Mouse (Mus musculus): ENCODE results near the gene Pds5a. TPM values are rescaled to one million over a fixed set of nuclear protein-coding genes. Genes with fewer than 3 reads are reported as not detected.

The Pds5a gene
- polyA plus RNA-seq, 1 experiment from 2014 or later = 111 TPM

DNA sequence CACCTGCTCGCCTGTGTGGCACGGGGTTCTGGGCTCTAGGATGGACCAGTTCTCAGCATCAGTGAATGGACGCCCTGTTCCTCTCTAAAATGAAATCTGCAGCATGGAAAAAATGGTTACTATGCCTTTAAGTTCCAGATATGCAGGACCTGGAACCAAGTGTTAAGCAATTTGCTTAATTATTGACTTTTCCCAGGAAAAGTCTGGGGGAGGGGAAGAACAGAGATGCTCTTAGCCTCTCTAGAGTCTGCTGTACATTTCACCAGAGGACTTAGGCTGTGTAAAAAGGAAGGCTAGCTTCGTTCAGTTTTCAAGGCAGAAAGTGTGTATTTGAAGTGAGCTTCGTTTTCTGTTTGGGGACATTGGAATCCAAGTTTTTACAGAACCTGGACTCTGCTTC is 88.3 kb downstream of the Pds5a start:
- Histone ChIP-seq H3K27ac (no peak overlapping the region), H3K9ac (no peak overlapping the region), H3K4me2 (replicated peaks) (no peak overlapping the region), H3K9me3 (no peaks in the 10 kb centered on the region), H3K4me1 (no peaks in the 10 kb centered on the region), H3K36me3 (peaks cover 33% of the 10 kb centered on the region), H3K27me3 (no peaks in the 10 kb centered on the region), H3K4me3 (no peak overlapping the region)
- 88% methylated on average over 5 of the region's 5 CpGs for WGBS
- ATAC-seq (ENCODE audit: insufficient number of reproducible peaks, insufficient read depth, low FRiP score, low TSS enrichment) = no peak

DNA sequence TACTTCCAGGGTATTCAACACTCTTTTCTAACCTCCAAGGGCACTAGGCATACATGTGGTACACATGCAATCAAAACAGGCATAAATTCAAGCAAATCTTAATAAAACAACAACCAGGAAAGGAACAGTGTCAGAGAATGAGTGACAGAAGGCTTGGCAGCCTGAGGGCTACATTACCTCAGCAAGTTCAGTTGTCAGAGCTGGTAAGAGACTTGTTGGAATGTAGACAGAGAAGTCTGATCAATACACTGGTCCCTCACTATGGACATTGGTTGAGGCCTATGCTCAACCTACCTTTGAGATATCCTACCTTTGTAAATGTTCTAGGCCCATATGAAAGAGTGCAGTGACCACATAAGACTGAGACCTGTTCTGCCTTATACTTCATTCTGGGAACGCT is 91.3 kb downstream of the Pds5a start:
- H3K4me1 ChIP-seq = no peaks in the 10 kb centered on the region
- H3K9me3 ChIP-seq = no peaks in the 10 kb centered on the region
- 98% methylated on average over 1 of the region's 1 CpGs for WGBS
- no peak for ATAC-seq (ENCODE audit: insufficient number of reproducible peaks, insufficient read depth, low FRiP score, low TSS enrichment)
- H3K36me3 ChIP-seq = peaks cover 16% of the 10 kb centered on the region
- H3K27me3 ChIP-seq = no peaks in the 10 kb centered on the region
- no peak overlapping the region for H3K27ac ChIP-seq
- H3K4me2 ChIP-seq (replicated peaks) = no peak overlapping the region
- no peak overlapping the region for H3K9ac ChIP-seq
- no peak overlapping the region for H3K4me3 ChIP-seq

DNA sequence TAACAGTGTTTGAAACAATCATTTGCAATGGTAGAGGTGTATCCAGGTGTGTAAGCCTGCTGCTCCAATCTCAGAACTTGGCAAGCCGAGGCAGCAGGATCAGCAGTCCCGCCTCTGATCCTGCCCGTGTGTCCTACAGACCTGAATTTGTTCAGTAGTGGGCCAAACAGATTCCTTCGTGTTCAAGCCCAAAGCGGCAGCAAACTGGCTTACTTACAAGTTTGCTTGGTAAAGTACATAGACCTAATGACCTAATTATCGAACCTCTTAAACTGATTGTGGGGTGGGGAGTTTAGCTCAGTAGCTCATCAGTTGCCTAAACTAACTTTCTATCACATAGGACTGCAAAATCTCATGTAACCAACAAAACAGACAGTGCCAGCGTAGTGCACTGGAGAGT is 98.4 kb downstream of the Pds5a start:
- H3K4me1 ChIP-seq = no peaks in the 10 kb centered on the region
- H3K4me2 ChIP-seq (replicated peaks) = no peak overlapping the region
- H3K4me3 ChIP-seq = no peak overlapping the region
- ATAC-seq (ENCODE audit: insufficient number of reproducible peaks, insufficient read depth, low FRiP score, low TSS enrichment) = no peak
- no peaks in the 10 kb centered on the region for H3K9me3 ChIP-seq
- 90% methylated on average over 7 of the region's 7 CpGs for WGBS
- H3K27me3 ChIP-seq = no peaks in the 10 kb centered on the region
- H3K27ac ChIP-seq = no peak overlapping the region
- no peak overlapping the region for H3K9ac ChIP-seq
- H3K36me3 ChIP-seq = peaks cover 31% of the 10 kb centered on the region

DNA sequence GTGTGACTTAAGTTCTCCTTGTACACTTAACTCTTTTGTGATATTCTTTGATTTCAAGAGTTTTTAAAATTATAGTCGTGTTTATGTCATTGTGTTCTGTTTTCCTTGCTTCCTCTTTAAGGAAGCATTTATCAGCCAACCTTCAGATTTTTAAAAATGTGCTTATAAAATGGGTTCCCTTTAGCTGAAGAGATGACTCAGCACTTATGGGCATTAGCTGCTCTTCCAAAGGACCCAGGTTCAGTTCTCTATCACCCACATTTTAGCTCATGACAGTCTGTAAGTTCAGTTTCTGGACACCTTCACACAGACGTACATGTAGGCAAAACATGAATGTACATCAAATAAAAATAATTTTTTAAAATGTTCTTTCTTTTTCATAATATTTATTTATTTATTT is 105.7 kb downstream of the Pds5a start:
- no peak overlapping the region for H3K4me2 ChIP-seq (replicated peaks)
- no peak overlapping the region for H3K4me3 ChIP-seq
- no peaks in the 10 kb centered on the region for H3K27me3 ChIP-seq
- ATAC-seq (ENCODE audit: insufficient number of reproducible peaks, insufficient read depth, low FRiP score, low TSS enrichment) = no peak
- H3K4me1 ChIP-seq = no peaks in the 10 kb centered on the region
- no peak overlapping the region for H3K27ac ChIP-seq
- no peak overlapping the region for H3K9ac ChIP-seq
- no peaks in the 10 kb centered on the region for H3K9me3 ChIP-seq
- WGBS = 83% methylated on average over 2 of the region's 2 CpGs
- H3K36me3 ChIP-seq = peaks cover 39% of the 10 kb centered on the region

- WGBS = 93% methylated on average over 1 of the region's 1 CpGs
- Histone ChIP-seq H3K27ac (no peak overlapping the region), H3K9ac (no peak overlapping the region), H3K27me3 (no peaks in the 10 kb centered on the region), H3K9me3 (no peaks in the 10 kb centered on the region), H3K36me3 (peaks cover 41% of the 10 kb centered on the region), H3K4me3 (no peak overlapping the region), H3K4me1 (no peaks in the 10 kb centered on the region), H3K4me2 (replicated peaks) (no peak overlapping the region)
- ATAC-seq (ENCODE audit: insufficient number of reproducible peaks, insufficient read depth, low FRiP score, low TSS enrichment) = no peak
These were observed 107.9 kb downstream of the Pds5a start for GRCm38 (mm10) chr5:65590199-65590598.

- no peaks in the 10 kb centered on the region for H3K4me1 ChIP-seq
- H3K27ac ChIP-seq = no peak overlapping the region
- no peak overlapping the region for H3K4me2 ChIP-seq (replicated peaks)
- H3K27me3 ChIP-seq = no peaks in the 10 kb centered on the region
- ATAC-seq (ENCODE audit: insufficient number of reproducible peaks, insufficient read depth, low FRiP score, low TSS enrichment) = no peak
- H3K36me3 ChIP-seq = peaks cover 35% of the 10 kb centered on the region
- no peak overlapping the region for H3K4me3 ChIP-seq
- no peaks in the 10 kb centered on the region for H3K9me3 ChIP-seq
- no peak overlapping the region for H3K9ac ChIP-seq
- WGBS = 90% methylated on average over 5 of the region's 5 CpGs
These were observed 111.8 kb downstream of the Pds5a start for GRCm38 (mm10) chr5:65586291-65586690.

DNA sequence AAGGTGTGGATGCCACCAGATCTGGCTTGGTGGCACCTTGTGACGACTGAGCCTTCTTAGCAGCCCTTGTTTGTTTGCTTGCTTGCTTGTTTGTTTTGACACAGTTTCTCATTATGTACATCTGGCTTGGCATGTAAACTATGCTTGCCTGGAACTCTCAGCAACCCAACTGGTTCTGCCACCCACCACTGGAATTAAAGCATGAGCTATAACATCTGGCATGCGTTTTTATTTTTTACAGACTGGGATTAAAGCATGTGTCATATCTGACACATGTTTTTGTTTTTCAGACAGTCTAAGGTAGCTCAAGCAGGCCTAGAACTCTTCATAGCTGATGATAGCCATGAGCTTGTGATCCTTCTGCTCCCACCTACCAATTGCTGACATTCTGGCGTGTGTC is 119.5 kb downstream of the Pds5a start:
- 67% methylated on average over 3 of the region's 3 CpGs for WGBS
- H3K9me3 ChIP-seq = no peaks in the 10 kb centered on the region
- no peak overlapping the region for H3K27ac ChIP-seq
- H3K9ac ChIP-seq = no peak overlapping the region
- H3K4me1 ChIP-seq = no peaks in the 10 kb centered on the region
- H3K4me3 ChIP-seq = no peak overlapping the region
- no peak for ATAC-seq (ENCODE audit: insufficient number of reproducible peaks, insufficient read depth, low FRiP score, low TSS enrichment)
- no peak overlapping the region for H3K4me2 ChIP-seq (replicated peaks)
- peaks cover 19% of the 10 kb centered on the region for H3K36me3 ChIP-seq
- no peaks in the 10 kb centered on the region for H3K27me3 ChIP-seq

GRCm38 (mm10) chr5:65575896-65576295 is 122.2 kb downstream of the Pds5a start:
- Histone ChIP-seq H3K36me3 (peaks cover 14% of the 10 kb centered on the region), H3K9ac (no peak overlapping the region), H3K4me1 (no peaks in the 10 kb centered on the region), H3K27me3 (no peaks in the 10 kb centered on the region), H3K9me3 (no peaks in the 10 kb centered on the region), H3K4me3 (no peak overlapping the region), H3K4me2 (replicated peaks) (no peak overlapping the region), H3K27ac (no peak overlapping the region)
- 88% methylated on average over 2 of the region's 2 CpGs for WGBS
- no peak for ATAC-seq (ENCODE audit: insufficient number of reproducible peaks, insufficient read depth, low FRiP score, low TSS enrichment)

DNA sequence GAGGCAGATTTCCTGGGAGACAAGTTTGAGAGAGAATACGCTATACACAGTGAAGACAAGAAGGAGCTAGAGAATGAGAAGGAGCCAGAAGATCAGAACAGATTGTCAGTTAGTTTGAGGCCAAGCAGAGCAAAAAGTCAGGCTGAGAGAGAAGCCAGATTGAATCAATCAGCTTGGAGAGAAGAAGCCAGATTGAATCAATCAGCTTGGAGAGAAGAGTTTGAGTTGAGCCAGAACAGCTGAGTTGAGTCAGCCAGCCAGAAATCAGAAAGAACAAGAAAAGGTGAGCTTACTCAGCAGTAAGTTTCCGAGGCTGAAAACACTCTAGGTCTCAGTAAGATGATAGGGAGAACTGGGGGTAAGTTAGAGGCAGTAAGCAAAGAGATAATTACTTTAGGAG is 123.2 kb downstream of the Pds5a start:
- WGBS = 64% methylated on average over 2 of the region's 2 CpGs
- no peak for ATAC-seq (ENCODE audit: insufficient number of reproducible peaks, insufficient read depth, low FRiP score, low TSS enrichment)
- Histone ChIP-seq H3K4me2 (replicated peaks) (no peak overlapping the region), H3K4me3 (no peak overlapping the region), H3K9me3 (no peaks in the 10 kb centered on the region), H3K36me3 (peaks cover 17% of the 10 kb centered on the region), H3K9ac (no peak overlapping the region), H3K4me1 (no peaks in the 10 kb centered on the region), H3K27me3 (no peaks in the 10 kb centered on the region), H3K27ac (no peak overlapping the region)

DNA sequence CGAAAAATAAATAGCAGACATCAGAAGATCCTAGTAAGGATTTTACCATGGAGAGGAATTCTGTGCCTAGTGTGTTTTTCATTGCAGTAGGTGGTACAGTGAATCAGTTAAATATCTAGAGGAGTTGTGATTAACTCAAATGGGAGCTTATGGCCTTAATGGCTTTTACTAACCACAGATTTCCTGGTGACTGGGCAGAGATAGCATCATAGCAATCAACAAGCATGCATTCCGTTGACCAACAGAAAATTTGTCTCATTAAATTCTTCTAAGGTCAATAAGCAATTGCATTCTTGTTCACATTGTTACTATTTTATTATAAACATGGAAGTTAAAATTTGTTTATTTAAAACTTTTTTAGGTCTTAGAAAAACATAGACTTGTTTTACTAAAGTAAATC is 132.6 kb downstream of the Pds5a start:
- no peak overlapping the region for H3K4me2 ChIP-seq (replicated peaks)
- WGBS = 79% methylated on average over 2 of the region's 2 CpGs
- no peak overlapping the region for H3K27ac ChIP-seq
- no peak overlapping the region for H3K4me3 ChIP-seq
- peaks cover 19% of the 10 kb centered on the region for H3K36me3 ChIP-seq
- no peaks in the 10 kb centered on the region for H3K27me3 ChIP-seq
- H3K4me1 ChIP-seq = no peaks in the 10 kb centered on the region
- no peaks in the 10 kb centered on the region for H3K9me3 ChIP-seq
- H3K9ac ChIP-seq = no peak overlapping the region
- no peak for ATAC-seq (ENCODE audit: insufficient number of reproducible peaks, insufficient read depth, low FRiP score, low TSS enrichment)

DNA sequence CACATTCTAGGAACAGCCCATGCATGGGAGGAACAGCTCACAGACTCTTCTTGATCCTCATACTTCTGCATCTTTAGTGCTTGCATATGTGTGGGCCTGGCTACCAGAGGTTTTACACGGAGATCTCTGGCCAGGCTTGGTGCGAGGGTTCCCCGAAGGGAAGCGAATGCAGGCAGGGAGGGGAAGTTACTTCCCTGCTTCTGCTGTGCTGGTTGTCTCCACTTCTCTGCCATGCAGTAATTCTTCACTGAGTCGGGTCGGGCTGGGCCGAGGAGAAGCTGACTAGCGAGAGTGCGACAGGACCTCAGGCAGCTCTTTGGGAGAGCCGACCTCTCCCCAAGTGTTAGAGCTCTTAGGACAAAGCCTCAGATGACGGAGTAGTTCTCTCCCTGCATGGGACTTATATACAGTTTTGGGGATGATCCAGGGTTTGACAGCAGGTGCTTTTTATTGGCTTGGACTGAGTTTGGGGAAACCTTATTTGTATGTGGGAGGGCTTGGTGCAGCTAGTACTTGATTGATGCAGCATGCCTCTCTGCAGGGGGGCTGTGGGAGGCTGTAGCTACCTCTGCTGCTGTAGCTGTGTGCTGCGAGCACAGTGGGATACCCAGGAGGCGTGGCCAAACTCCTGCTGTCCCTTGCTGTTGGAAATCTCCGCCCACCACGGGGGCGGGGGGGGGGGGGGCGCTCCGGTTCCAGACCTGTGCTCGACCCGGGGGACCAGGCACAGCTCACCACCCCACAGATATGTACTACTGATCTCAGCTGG is 136.8 kb downstream of the Pds5a start:
- Histone ChIP-seq H3K4me3 (no peak overlapping the region), H3K36me3 (peaks cover 3% of the 10 kb centered on the region; the same call in 1 of the 2 replicates), H3K27me3 (no peaks in the 10 kb centered on the region), H3K9me3 (no peaks in the 10 kb centered on the region), H3K9ac (no peak overlapping the region), H3K27ac (no peak overlapping the region), H3K4me1 (no peaks in the 10 kb centered on the region), H3K4me2 (replicated peaks) (no peak overlapping the region)
- 40% methylated on average over 20 of the region's 20 CpGs for WGBS
- no peak for ATAC-seq (ENCODE audit: insufficient number of reproducible peaks, insufficient read depth, low FRiP score, low TSS enrichment)

DNA sequence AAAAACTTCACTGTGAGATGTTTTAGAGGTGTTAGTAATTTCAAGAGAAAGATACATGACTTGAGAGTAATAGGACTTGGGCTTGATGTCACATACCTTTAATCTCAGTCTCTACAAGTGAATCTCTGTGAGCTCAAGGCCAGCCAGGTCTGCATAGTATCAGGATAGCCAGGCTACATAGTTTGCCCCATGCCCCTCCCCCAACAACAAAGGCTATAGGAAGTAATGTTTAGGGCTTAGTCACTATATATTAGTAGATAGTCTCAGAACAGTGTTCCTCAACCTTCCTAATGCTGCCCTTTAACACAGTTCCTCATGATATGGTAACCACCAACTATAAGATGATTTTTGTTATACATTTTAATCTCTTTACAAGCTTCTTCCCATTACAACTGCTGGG is 141.0 kb downstream of the Pds5a start:
- no peak for ATAC-seq (ENCODE audit: insufficient number of reproducible peaks, insufficient read depth, low FRiP score, low TSS enrichment)

More for the DNA sequence above, 141.0 kb downstream of the Pds5a start:
- no peaks in the 10 kb centered on the region for H3K27me3 ChIP-seq
- no peak overlapping the region for H3K4me3 ChIP-seq
- no peaks in the 10 kb centered on the region for H3K9me3 ChIP-seq
- H3K4me1 ChIP-seq = no peaks in the 10 kb centered on the region
- peaks cover 3% of the 10 kb centered on the region; the same call in 1 of the 2 replicates for H3K36me3 ChIP-seq
- H3K9ac ChIP-seq = no peak overlapping the region
- no peak overlapping the region for H3K27ac ChIP-seq
- H3K4me2 ChIP-seq (replicated peaks) = no peak overlapping the region
